Mouse (Mus musculus): ENCODE data around the gene Lamp1. TPM values are rescaled to one million over a fixed set of nuclear protein-coding genes. Genes with fewer than 3 reads are reported as not detected.
A peak's percentile ranks its signal among the peaks of the same experiment; 100 is the strongest.

Lamp1 gene
- polyA plus RNA-seq, 1 experiment from 2014 or later, result 361 TPM

DNA sequence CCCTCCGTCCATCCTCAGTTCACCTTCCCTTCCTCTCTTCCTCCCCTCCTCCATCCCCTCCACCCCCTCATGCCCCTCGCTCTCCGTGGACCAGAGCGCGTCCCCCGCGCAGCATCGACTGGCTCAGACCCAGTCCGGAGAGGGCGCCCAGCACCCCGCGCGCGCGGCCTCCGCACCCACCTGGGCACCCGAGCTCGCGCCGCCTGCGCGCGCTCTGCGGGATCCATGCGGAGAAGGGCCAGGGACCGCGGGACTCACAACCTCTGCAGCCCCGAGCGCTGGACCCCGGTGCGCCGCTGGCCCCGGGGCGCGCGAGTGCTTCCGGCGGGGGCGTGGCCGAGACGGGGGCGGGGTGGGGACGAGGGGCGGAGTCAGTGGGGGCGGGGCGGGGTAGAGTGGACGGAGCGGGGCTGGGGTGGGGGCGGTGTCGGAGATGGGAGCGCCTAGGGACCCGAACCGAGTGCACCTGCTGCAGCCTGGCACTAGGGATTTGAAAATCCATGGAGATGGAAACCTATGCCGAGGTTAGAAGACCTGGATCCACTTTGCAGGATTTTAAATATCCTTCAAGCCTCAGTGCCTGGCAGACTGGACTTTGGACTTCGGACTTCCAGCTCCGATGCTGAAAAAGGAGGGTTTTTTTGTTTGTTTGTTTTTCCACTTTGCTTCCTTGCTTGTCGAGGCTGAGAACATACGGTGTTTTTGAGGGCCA is 41.5 kb downstream of the Lamp1 start, which contains the start of gene Grtp1:
Gene Grtp1 (minus strand): TSS at position 320 of the 712 bp plus-strand sequence.
- peaks cover 12% of the 10 kb centered on the region for H3K27me3 ChIP-seq (ENCODE audit: control insufficient read depth, insufficient read depth, low read length)
- H3K9ac ChIP-seq (ENCODE audit: low read length), result peak within 1 kb of the TSS; percentile 82
- H3K4me3 ChIP-seq (ENCODE audit: control insufficient read depth in 1 of 2, insufficient read depth in 1 of 2, low read depth in 1 of 2, low read length in 2 of 2), result peak within 1 kb of the TSS; percentile 63 to 74
- 0% methylated on average over 56 of the region's 58 CpGs for WGBS
- peak; percentile 69 for ATAC-seq (ENCODE audit: insufficient number of reproducible peaks, insufficient read depth, low FRiP score, low read depth)
- no peaks in the 10 kb centered on the region for H3K36me3 ChIP-seq (ENCODE audit: control insufficient read depth, insufficient read depth, low read length)
- H3K4me1 ChIP-seq (ENCODE audit: control insufficient read depth in 2 of 2, insufficient read depth in 2 of 2, low read length in 2 of 2), result peaks cover 7 to 9% of the 10 kb centered on the region in 2 experiments
- H3K9me3 ChIP-seq (ENCODE audit: control insufficient read depth, low read length), result no peaks in the 10 kb centered on the region
- H3K4me2 ChIP-seq (ENCODE audit: low read length), result peak within 1 kb of the TSS; percentile 68
- peak within 1 kb of the TSS in 1 of 2 experiments; percentile 41; a peak in 1 of 4 replicates for H3K27ac ChIP-seq (replicated peaks in 1 of 2; ENCODE audit: control insufficient read depth in 1 of 2, insufficient read depth in 1 of 2, low read depth in 2 of 2, low read length in 2 of 2)

DNA sequence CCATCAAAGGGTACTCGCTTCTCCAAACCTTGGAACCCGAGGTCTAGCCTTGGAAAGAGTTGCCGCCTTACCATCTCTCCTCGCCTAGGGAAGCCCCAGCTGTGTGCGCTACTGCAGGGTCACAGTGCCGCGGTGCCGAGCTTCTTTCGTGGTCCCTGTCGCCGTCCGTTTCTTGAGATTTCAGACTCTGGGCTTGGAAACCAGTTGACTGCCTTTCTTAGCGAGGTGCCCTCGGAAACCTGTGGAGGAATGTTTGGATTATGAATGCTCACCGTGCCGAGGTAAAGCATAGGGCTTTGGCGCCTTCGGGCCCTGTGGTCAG is 42.0 kb downstream of the Lamp1 start:
- Histone ChIP-seq H3K27me3 (ENCODE audit: control insufficient read depth, insufficient read depth, low read length) (peaks cover 12% of the 10 kb centered on the region), H3K9ac (ENCODE audit: low read length) (peak overlapping the region; percentile 82), H3K27ac (replicated peaks in 1 of 2; ENCODE audit: control insufficient read depth in 1 of 2, insufficient read depth in 1 of 2, low read depth in 2 of 2, low read length in 2 of 2) (peak overlapping the region in 1 of 2 experiments; percentile 41; a peak in 1 of 4 replicates), H3K4me2 (ENCODE audit: low read length) (peak overlapping the region; percentile 68), H3K9me3 (ENCODE audit: control insufficient read depth, low read length) (no peaks in the 10 kb centered on the region), H3K36me3 (ENCODE audit: control insufficient read depth, insufficient read depth, low read length) (no peaks in the 10 kb centered on the region), H3K4me3 (ENCODE audit: control insufficient read depth in 1 of 2, insufficient read depth in 1 of 2, low read depth in 1 of 2, low read length in 2 of 2) (peak overlapping the region; percentile 63 to 74), H3K4me1 (ENCODE audit: control insufficient read depth in 2 of 2, insufficient read depth in 2 of 2, low read length in 2 of 2) (peaks cover 7 to 9% of the 10 kb centered on the region in 2 experiments)
- ATAC-seq (ENCODE audit: insufficient number of reproducible peaks, insufficient read depth, low FRiP score, low read depth), result no peak
- 1% methylated on average over 18 of the region's 18 CpGs for WGBS

DNA sequence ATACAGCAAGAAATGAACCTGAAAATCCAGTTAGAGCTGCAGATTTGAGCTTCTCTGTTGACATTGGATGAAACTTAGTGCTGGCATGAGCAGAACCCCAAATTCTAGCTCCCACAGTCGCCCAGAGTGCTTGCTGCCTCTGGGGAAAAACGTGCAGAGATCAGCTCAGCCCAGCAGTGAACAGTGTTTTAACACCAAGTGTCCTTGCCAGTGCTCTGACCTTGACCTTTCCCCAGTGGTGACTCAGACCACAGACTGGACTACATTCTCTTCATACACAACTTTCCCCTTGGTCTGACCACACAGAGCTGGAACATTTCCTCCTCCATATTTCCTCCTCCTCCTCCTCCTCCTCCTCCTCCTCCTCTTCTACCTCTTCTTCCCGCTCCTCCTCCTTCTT is 43.1 kb downstream of the Lamp1 start:
- no peaks in the 10 kb centered on the region for H3K9me3 ChIP-seq (ENCODE audit: control insufficient read depth, low read length)
- H3K27me3 ChIP-seq (ENCODE audit: control insufficient read depth, insufficient read depth, low read length), result peaks cover 12% of the 10 kb centered on the region
- H3K4me3 ChIP-seq (ENCODE audit: control insufficient read depth in 1 of 2, insufficient read depth in 1 of 2, low read depth in 1 of 2, low read length in 2 of 2), result peak overlapping the region in 1 of 2 experiments; percentile 63; a peak in 2 of 4 replicates
- peak overlapping the region; percentile 82; the same call in 1 of the 2 replicates for H3K9ac ChIP-seq (ENCODE audit: low read length)
- H3K4me1 ChIP-seq (ENCODE audit: control insufficient read depth in 2 of 2, insufficient read depth in 2 of 2, low read length in 2 of 2), result peaks cover 7 to 9% of the 10 kb centered on the region in 2 experiments
- no peak overlapping the region for H3K27ac ChIP-seq (replicated peaks in 1 of 2; ENCODE audit: control insufficient read depth in 1 of 2, insufficient read depth in 1 of 2, low read depth in 2 of 2, low read length in 2 of 2)
- ATAC-seq (ENCODE audit: insufficient number of reproducible peaks, insufficient read depth, low FRiP score, low read depth), result no peak
- WGBS, result 38% methylated on average over 3 of the region's 3 CpGs
- H3K36me3 ChIP-seq (ENCODE audit: control insufficient read depth, insufficient read depth, low read length), result no peaks in the 10 kb centered on the region
- H3K4me2 ChIP-seq (ENCODE audit: low read length), result peak overlapping the region; percentile 68

DNA sequence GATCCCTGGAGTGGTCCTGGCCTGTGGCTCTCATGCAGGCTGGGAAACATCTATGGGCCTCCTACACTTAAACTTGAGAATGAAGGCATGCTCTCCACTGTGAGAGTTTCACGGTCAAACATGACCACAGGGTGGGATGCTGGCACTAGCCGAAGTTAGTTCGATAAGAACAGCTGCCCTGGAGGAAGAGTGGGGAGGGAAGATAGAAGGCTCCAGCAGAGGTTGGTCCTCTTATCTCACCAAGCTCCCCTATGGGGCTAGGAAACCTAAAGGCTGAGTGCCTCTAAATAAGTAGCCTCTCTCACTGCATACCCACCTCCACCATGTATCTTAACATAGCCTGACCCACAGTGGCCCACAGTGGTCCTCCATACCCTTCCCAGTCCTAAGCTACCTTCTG is 43.8 kb downstream of the Lamp1 start:
- peak overlapping the region; percentile 68; the same call in 1 of the 2 replicates for H3K4me2 ChIP-seq (ENCODE audit: low read length)
- H3K4me3 ChIP-seq (ENCODE audit: control insufficient read depth in 1 of 2, insufficient read depth in 1 of 2, low read depth in 1 of 2, low read length in 2 of 2), result 0 out of 4 replicates have a peak overlapping the region, but pooled peaks of 1 of the 2 experiments have one; percentile 3
- H3K27ac ChIP-seq (replicated peaks in 1 of 2; ENCODE audit: control insufficient read depth in 1 of 2, insufficient read depth in 1 of 2, low read depth in 2 of 2, low read length in 2 of 2), result no peak overlapping the region; a peak in 1 of 4 replicates

DNA sequence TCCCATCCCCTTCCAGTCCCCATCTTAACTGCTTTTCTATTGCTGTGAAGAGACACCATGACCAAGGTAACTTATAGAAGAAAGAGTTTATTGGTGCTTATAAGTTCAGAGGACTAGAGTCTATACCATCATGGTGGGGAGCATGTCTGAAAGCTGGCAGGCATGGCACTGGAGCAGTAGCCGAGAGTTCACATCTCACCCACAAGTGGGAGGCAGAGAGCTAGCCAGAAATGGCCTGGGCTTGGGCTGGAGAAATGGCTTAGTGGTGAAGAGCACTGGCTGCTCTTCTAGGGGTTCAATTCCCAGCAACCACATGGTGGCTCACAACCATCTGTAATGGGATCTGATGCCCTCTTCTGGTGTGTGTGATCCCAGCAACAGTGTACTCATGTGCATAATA is 44.5 kb downstream of the Lamp1 start:
- Histone ChIP-seq H3K9me3 (ENCODE audit: control insufficient read depth, low read length) (no peaks in the 10 kb centered on the region), H3K27ac (replicated peaks in 1 of 2; ENCODE audit: control insufficient read depth in 1 of 2, insufficient read depth in 1 of 2, low read depth in 2 of 2, low read length in 2 of 2) (no peak overlapping the region), H3K4me3 (ENCODE audit: control insufficient read depth in 1 of 2, insufficient read depth in 1 of 2, low read depth in 1 of 2, low read length in 2 of 2) (peak overlapping the region in 1 of 2 experiments; percentile 3; a peak in 1 of 4 replicates), H3K9ac (ENCODE audit: low read length) (no peak overlapping the region), H3K36me3 (ENCODE audit: control insufficient read depth, insufficient read depth, low read length) (no peaks in the 10 kb centered on the region), H3K27me3 (ENCODE audit: control insufficient read depth, insufficient read depth, low read length) (peaks cover 12% of the 10 kb centered on the region), H3K4me2 (ENCODE audit: low read length) (0 out of 2 replicates have a peak overlapping the region, but pooled peaks have one; percentile 68), H3K4me1 (ENCODE audit: control insufficient read depth in 2 of 2, insufficient read depth in 2 of 2, low read length in 2 of 2) (peaks cover 7 to 9% of the 10 kb centered on the region in 2 experiments)
- WGBS, result 59% methylated on average over 1 of the region's 1 CpGs
- ATAC-seq (ENCODE audit: insufficient number of reproducible peaks, insufficient read depth, low FRiP score, low read depth), result no peak

More for the DNA sequence above, 43.8 kb downstream of the Lamp1 start:
- Histone ChIP-seq H3K27me3 (ENCODE audit: control insufficient read depth, insufficient read depth, low read length) (peaks cover 12% of the 10 kb centered on the region), H3K36me3 (ENCODE audit: control insufficient read depth, insufficient read depth, low read length) (no peaks in the 10 kb centered on the region), H3K9ac (ENCODE audit: low read length) (no peak overlapping the region; the same call in 1 of the 2 replicates), H3K4me1 (ENCODE audit: control insufficient read depth in 2 of 2, insufficient read depth in 2 of 2, low read length in 2 of 2) (peaks cover 7 to 9% of the 10 kb centered on the region in 2 experiments), H3K9me3 (ENCODE audit: control insufficient read depth, low read length) (no peaks in the 10 kb centered on the region)
- ATAC-seq (ENCODE audit: insufficient number of reproducible peaks, insufficient read depth, low FRiP score, low read depth), result no peak
- WGBS, result 61% methylated on average over 3 of the region's 3 CpGs

DNA sequence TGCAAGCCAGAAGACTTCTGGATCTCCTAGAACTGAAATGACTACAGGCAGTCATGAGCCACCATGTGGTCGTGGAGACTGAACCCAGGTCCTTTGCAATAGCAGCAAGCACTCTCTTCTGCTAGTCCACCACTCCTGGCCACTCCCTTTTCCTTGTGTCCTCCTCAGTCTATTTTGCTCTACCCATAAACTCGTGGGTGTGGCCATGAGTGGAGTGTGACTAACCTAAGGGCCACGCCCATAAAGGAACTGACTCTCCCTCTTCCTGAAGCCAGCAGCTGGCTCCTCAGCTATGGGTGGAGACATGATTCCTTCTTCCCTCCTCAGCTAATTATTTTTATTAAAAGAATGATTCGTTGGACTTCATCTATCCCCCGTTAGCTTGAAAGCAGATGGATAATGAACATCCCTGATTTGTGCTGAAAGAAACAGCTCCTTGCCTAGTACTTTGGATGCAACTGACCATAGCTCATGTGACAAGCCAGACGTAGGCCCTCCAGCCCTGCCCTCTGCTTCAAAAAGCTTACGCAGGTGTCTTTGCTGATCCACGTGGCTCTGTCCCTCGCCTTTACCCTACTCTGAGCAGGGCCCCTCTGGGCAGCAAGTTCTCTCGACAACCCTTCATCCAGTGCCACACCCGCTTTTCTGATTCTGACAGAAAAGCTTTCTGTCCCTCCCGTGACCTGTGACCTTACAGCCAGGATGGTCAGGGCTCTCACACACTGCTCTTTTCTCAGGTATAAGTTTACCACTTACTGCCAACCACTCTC is 45.6 kb downstream of the Lamp1 start:
- no peak overlapping the region for H3K4me3 ChIP-seq (ENCODE audit: control insufficient read depth in 1 of 2, insufficient read depth in 1 of 2, low read depth in 1 of 2, low read length in 2 of 2)
- H3K27me3 ChIP-seq (ENCODE audit: control insufficient read depth, insufficient read depth, low read length), result peaks cover 9% of the 10 kb centered on the region
- no peak for ATAC-seq (ENCODE audit: insufficient number of reproducible peaks, insufficient read depth, low FRiP score, low read depth)
- H3K4me2 ChIP-seq (ENCODE audit: low read length), result no peak overlapping the region
- peaks cover 14 to 18% of the 10 kb centered on the region in 2 experiments for H3K4me1 ChIP-seq (ENCODE audit: control insufficient read depth in 2 of 2, insufficient read depth in 2 of 2, low read length in 2 of 2)
- H3K9ac ChIP-seq (ENCODE audit: low read length), result no peak overlapping the region
- no peak overlapping the region for H3K27ac ChIP-seq (replicated peaks in 1 of 2; ENCODE audit: control insufficient read depth in 1 of 2, insufficient read depth in 1 of 2, low read depth in 2 of 2, low read length in 2 of 2)
- no peaks in the 10 kb centered on the region for H3K9me3 ChIP-seq (ENCODE audit: control insufficient read depth, low read length)
- 63% methylated on average over 12 of the region's 12 CpGs for WGBS
- H3K36me3 ChIP-seq (ENCODE audit: control insufficient read depth, insufficient read depth, low read length), result no peaks in the 10 kb centered on the region

DNA sequence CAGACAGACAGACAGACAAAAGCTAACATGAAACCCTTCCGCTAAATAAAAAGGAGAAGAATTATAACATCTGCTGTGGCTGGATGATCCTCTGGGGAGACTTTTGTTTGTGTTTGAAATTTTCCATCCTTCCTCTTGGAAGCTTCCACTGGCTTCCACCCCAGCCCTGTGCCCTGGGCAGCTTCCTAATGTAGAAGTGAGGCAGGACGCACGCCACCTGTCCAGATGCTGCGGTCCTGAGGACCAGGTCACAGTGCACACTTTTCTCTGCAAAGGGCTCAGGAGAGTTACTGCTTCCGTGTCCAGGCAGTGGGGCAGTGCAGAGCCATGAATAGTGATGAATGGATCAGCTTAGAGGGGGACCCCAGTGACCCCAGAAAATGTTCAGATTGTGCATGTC is 46.4 kb downstream of the Lamp1 start:
- H3K27me3 ChIP-seq (ENCODE audit: control insufficient read depth, insufficient read depth, low read length), result peaks cover 5% of the 10 kb centered on the region; the same call in 1 of the 2 replicates
- WGBS, result 87% methylated on average over 5 of the region's 5 CpGs
- no peak overlapping the region for H3K4me3 ChIP-seq (ENCODE audit: control insufficient read depth in 1 of 2, insufficient read depth in 1 of 2, low read depth in 1 of 2, low read length in 2 of 2)
- H3K9ac ChIP-seq (ENCODE audit: low read length), result no peak overlapping the region
- no peaks in the 10 kb centered on the region for H3K9me3 ChIP-seq (ENCODE audit: control insufficient read depth, low read length)
- no peak overlapping the region for H3K4me2 ChIP-seq (ENCODE audit: low read length)
- H3K27ac ChIP-seq (replicated peaks in 1 of 2; ENCODE audit: control insufficient read depth in 1 of 2, insufficient read depth in 1 of 2, low read depth in 2 of 2, low read length in 2 of 2), result no peak overlapping the region
- no peaks in the 10 kb centered on the region for H3K36me3 ChIP-seq (ENCODE audit: control insufficient read depth, insufficient read depth, low read length)
- H3K4me1 ChIP-seq (ENCODE audit: control insufficient read depth in 2 of 2, insufficient read depth in 2 of 2, low read length in 2 of 2), result peaks cover 15 to 21% of the 10 kb centered on the region in 2 experiments
- no peak for ATAC-seq (ENCODE audit: insufficient number of reproducible peaks, insufficient read depth, low FRiP score, low read depth)
